Mouse (Mus musculus): ENCODE data around the gene Cd151.

The Cd151 gene

DNA sequence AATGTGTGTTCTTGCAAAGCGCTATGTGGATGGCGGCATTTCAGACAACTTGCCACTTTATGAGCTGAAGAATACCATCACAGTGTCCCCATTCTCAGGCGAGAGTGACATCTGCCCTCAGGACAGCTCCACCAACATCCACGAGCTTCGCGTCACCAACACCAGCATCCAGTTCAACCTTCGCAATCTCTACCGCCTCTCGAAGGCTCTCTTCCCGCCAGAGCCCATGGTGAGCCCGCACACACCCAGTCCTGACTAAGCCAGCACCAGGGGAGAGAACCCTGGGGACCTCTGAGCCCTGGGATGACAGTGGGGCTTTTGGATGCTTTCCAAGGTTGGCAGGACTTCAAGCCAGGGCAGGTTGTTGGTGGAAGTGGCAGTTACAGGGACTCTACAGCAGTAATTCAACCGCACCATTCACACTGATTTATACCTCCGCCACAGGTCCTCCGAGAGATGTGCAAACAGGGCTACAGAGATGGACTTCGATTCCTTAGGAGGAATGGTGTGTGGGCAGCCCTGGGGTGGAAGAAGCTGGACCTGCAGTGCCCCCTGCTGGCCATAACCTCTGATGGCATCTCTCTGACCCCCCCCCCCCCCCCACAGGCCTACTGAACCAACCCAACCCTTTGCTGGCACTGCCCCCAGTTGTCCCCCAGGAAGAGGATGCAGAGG is 9.1 kb upstream of the Cd151 start:
- no peak for DNase-seq (ENCODE audit: low spot score in 2 of 2)

DNA sequence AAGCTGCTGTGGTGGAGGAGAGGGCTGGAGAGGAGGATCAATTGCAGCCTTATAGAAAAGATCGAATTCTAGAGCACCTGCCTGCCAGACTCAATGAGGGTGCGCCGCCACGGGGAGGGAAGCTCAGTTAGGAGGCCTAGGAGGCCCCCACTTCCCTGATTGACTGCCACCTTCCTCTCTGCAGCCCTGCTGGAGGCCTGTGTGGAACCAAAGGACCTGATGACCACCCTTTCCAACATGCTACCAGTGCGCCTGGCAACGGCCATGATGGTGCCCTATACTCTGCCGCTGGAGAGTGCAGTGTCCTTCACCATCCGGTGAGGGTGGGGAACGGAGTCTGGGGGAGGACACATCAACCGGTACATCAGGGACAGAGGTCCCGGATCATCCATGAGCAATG is 8.5 kb upstream of the Cd151 start:
- DNase-seq (ENCODE audit: low spot score in 2 of 2) = no peak

DNA sequence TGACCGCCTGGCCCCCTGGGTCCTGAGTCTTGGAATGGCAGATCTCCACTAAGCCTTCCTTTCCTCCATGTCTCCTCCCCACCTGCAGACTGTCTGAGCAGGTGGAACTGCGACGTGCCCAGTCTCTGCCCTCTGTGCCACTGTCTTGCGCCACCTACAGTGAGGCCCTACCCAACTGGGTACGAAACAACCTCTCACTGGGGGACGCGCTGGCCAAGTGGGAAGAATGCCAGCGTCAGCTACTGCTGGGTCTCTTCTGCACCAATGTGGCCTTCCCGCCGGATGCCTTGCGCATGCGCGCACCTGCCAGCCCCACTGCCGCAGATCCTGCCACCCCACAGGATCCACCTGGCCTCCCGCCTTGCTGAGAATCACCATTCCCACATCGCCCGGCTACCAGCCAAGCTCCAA is 7.9 kb upstream of the Cd151 start:
- DNase-seq (ENCODE audit: low spot score in 2 of 2) = no peak

DNA sequence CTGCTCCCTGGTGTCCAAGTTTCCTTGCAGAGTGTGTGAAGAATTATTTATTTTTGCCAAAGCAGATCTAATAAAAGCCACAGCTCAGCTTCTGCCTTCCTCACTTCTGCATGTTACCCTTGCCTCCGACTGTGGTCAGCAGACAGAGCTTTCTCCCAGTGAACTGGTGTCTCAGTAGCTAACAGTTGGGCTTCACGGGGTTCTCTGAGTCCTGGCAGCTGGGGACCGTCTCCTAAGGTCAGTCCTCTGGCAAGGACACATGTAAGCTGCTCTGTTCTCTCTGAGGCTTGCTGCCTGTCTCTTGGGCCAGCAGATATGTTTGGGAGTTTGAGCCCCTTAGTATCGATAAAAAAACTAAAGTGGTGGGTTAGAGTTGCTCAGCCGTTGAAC is 7.2 kb upstream of the Cd151 start:
- no peak for DNase-seq (ENCODE audit: low spot score in 2 of 2)

DNA sequence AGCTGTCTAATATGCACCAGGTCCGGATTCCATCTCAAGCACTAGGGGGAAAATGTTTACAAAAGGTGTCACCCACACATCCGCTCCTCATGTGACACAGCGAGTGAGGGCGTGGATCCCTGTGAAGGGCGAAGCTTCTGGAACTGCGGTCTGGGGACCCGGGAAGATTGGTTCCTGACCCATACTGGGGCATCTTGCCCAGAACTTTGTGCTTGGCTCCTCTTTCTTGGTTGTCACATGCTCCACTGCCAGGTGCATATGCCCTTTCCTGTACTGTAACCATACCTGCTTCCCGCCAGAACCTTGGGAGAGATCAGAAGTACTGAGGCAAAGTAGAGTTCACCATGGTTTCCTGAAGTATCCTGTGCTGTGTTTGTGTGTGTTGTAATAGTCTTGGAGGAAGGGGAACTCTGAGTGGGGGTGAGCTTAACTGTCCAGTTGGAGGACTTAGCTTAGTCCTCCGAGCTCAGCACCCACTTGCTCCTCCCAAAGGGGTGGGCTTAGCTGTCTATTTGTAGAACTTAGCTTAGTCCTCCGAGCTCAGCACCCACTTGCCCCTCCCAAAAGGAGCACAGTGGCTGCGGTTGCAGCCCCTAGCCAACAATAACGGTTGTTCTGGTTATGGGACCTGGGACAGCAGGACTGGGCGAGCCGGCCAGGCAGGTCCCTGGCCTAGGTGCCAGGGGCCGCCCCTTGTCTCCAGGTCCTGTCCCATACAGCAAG is 6.6 kb upstream of the Cd151 start, which contains the start of gene Cracr2b:
Gene Cracr2b, plus strand, starts transcription at position 704 of the 723 bp plus-strand sequence.
- no peak for DNase-seq (ENCODE audit: low spot score in 2 of 2)

DNA sequence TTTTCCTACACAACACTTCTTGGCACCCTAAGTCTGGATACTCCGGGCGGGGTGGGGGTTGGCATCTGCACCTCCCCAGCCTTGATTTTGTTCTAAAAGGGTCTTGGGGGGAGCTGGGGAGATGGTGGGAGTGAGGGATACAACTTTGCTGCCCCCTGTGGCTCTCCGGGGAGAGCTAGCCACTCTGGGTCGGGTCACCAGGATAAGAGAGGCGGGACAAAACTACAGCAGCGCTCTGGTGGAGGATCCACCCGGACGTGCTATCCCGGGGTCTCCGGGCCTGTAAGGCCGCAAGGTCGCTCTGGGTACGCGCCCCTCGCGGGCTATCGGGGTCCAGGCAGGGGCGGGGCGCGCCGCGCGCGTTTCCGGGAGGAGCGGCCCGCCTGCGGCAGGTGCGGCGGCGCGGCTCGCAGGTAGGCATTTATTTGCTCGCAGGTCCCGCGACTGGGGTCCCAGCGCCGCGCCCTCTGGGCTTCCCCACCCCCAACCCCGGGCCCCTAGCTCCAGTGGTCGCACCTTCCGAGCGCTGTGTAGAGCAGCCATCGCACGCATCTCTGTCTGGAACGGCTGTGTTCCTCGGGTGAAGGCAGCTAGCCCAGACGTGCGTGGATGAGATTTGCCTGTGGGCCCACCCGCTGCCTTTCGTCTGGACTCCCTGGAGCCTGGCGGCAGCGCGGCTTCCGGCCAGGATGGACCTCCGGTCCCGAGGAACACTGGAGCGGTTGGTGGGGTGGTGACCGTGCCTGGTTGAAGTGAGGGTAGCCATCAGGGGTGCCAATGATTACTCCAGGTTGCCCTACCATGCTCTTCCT is 5.5 kb upstream of the Cd151 start:
- DNase-seq (ENCODE audit: low spot score in 2 of 2) = no peak

DNA sequence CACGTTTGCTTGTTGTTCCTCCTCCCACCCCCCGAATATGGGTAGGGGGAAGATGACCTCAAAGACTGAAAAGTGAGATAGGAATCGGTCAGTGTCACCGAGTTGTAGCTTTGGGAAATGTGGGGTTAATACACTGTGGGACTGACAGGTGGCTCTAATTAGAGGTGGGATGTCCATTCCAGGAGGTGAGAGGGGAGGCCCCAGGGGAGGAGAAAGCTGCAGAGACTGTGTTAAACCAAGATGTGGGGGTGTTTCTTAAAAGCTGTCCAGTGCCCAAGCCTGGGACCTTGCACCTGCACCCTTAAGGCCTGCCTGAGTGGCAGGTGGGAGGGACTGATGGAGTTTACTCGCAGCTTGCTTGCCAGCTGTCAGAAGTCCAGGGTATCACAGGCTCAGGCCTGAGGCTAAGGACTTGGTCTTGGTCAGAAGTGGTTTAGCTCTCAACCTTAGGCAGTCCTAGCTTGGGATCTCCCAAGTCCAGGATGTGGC is 4.8 kb upstream of the Cd151 start:
- DNase-seq (ENCODE audit: low spot score in 2 of 2) = no peak

DNA sequence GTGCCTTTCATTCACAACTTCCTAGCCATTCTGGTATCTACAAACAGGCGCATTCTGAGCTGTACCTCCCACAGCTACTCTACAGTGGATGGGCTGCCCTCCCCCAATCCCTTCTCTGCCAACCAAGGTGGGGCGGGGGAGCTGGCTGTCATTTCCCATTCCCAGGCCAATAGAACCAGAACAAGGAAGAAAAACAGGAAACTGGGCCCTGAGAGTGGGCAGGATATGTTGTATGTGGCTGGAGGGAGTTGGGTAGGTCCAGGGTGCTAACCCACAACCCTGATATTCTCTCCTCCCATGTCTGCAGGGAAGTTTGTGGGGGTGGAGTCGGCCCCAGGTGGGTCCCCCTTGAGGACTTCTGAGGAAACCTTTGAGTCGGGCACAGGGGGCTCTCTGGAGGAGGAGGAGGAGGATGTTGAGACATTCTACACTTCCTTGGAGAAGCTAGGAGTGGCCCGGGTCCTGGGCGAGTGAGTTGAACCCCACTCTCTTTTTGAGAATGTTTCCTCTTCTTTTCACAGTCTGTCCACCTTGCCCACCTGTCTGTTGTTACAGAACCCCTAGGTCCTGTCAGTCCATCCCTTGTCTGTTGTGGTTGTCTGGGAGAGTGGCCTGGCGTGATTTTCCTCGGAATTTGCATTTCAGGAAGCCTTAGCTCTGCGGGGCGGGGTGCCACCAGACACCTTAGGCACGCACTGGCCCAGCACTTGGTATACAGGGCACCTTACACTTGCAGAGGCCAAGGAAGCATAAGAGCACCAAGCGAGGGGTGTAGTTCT is 3.2 kb upstream of the Cd151 start:
- DNase-seq (ENCODE audit: low spot score in 2 of 2) = no peak

DNA sequence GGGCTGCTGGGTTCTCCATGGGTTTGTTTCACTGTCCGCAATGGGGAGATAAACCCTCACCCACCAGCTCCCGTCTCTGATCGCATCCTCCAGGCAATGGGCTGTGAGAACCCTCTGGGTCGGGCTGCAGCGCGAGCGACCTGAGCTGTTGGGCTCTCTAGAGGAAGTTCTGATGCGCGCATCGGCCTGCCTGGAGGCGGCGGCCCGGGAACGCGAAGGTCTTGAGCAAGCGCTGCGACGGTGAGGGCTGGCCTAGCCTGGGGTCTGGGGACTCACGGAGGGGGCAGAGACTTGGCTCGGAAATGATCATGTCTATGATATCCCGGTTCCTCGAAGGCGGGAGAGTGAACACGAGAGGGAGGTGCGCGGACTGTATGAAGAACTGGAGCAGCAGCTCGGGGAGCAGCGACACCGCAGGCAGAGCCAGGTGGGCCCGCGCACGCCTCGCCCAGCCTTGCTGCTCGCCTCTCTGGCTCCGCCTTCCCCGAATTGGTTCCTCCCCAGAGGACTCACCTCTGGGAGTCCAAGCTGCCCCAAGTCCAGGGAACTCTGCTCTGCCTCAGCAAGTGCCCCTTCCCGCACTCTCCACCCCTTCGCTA is 2.5 kb upstream of the Cd151 start:
- no peak for DNase-seq (ENCODE audit: low spot score in 2 of 2)

DNA sequence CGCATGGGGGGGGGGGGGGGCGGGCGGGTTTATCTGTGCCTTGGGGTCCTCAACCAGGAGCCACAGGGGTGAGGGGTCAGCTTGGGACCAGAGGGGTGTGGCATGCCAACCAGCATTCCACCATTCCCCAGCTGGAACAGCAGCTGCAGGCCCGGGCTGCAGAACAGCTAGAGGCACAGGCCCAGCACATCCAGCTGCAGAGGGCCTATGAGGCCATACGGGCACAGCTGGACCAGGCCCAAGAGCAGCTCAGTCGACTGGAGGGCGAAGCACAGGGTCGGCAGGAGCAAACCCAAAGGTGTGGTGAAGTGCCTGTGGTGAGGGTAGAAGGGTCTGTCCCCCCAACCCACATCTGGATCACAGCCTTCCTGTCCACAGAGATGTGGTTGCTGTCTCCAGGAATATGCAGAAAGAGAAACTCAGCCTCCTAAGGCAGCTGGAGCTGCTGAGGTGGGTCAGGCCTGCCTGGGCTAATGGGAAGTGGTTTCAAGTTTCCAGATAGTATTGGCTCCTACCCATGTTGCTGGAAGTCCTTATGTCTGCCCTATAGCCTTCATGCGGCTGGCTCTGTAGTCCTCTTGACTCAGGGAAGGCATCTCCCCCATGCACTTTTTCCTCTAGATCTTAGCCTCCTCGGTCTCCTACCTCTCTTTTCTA is 1.7 kb upstream of the Cd151 start:
- no peak for DNase-seq (ENCODE audit: low spot score in 2 of 2)

DNA sequence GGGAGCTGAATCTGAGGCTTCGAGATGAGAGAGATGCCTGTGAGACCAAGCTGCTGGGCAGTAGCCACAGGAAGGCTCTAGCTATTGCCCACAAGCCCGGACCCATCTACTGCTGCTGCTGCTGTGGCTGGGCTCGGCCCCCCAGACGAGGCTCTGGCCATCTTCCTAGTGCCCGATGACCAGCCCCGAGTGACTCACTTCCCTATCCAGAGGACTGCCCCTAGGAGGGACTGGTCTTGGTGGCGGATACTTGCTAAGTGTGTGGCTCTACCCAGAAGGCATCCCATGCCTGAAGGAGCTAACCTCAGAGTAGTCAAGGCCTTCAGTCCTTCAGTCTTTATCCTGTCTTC is 1.2 kb upstream of the Cd151 start:
- DNase-seq (ENCODE audit: low spot score in 2 of 2) = no peak

DNA sequence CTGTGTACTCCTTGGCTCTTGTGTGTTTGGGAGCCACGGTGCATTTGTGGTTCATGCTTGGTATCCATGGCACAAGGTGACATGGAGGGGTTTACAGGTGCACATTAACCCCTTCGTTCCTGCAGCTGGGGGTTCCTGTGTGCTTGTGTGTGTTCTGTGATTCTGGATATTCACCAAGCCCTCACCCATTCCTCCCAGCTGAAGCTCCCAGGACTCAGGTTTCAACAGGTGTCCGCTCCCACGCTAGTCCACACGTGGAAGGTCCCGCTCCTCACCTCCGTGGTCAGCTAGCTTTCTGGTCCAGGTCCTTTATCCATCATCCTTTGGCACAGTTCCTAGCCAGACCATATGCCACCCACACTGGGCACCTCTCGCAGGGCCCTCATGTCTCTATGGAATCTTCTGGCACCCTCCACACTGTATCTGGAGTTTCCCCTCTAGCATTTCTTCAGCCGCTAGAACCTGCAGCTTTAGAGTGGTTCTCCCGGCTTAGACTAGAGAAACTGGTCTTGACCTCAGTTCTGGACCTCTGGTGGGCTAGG is 514 bp upstream of the Cd151 start:
- DNase-seq (ENCODE audit: low spot score in 2 of 2) = no peak

DNA sequence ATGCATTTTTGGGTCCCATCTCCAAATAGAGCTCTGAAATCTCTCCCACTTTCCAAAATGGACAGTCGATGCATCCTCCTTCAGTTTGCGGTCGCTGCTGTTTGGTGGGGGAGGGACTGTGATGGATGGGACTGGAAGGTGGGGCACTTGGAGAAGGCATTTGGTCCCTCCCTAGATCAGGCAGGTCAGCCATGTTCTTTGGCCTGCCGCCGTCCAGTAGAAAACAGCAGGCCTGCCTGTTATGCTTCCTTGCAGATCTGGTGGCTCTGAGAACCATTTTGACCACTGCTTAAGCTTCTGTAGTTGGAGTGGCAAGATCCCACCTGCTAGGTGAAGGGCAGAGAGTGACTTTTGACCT is 951 bp downstream of the Cd151 start:
- DNase-seq (ENCODE audit: low spot score in 2 of 2) = no peak

DNA sequence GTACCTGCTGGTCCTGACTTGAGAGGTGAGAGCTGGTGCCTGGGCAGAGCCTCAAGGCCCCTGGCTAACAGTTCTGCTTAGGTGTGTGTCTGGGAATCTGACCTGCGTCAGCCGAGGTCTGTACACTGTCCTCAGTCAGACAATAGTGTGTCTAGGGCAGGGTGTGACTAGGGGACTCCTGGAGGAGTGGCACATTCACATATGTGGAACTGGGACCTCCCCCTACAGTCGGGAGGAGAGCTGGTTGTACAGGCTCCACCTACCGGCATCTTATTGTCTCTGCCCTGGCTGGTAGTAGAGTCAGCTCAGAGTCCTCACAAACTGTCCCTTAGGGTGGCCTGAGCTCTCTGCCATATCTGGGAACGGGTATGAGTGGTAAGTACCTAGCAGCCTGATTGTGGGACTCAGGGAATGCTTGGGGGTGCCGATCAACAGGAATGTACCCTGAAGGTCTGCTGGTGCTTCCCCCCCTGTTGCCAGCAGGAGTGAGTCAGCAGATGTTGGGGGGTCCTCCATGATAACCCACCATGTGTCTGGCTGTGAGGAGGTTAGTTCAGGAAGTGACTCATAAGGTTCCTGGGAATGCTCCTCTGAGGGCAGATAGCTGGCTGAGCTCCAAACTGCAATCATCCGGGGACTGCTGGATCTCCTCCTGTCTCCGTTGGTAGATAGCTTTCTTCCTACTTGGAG is 1.5 kb downstream of the Cd151 start:
- no peak for DNase-seq (ENCODE audit: low spot score in 2 of 2)

DNA sequence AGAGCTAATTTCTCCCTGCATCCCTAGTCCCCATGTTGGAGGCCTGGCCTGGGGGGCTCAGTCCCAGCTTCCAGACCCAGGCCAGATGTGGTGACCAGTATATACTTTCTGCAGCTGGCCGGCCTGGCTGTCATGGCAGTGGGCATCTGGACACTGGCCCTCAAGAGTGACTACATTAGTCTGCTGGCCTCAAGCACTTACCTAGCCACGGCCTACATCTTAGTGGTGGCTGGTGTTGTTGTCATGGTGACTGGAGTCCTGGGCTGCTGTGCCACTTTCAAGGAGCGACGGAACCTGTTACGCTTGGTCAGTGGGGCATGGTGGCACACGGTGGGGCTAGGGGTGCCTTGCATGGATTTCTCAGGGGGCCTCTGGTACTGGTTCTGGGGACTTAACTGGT is 2.2 kb downstream of the Cd151 start:
- DNase-seq (ENCODE audit: low spot score in 2 of 2) = no peak

DNA sequence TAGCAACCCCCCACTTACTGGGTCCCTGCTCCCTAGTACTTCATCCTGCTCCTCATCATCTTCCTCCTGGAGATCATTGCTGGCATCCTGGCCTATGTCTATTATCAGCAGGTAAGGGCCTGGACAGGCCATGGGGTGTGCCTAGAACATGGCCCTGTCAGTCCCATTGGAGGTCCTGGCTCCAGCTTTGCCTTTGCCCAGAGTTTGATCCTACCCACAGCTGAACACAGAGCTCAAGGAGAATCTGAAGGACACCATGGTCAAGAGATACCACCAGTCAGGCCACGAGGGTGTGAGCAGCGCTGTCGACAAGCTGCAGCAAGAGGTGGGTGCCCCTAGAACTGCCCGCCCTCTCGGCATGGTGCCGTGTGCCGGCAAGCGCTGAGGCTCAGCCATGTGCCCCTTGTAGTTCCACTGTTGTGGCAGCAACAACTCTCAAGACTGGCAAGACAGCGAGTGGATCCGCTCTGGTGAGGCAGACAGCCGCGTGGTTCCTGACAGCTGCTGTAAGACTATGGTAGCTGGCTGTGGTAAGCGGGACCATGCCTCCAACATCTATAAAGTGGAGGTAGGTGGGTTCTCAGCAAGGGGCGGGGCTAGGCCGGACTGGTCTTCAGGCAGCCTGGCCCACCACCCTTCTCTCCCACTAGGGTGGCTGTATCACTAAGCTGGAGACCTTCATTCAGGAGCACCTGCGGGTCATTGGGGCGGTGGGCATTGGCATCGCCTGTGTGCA is 2.9 kb downstream of the Cd151 start:
- no peak for DNase-seq (ENCODE audit: low spot score in 2 of 2)

DNA sequence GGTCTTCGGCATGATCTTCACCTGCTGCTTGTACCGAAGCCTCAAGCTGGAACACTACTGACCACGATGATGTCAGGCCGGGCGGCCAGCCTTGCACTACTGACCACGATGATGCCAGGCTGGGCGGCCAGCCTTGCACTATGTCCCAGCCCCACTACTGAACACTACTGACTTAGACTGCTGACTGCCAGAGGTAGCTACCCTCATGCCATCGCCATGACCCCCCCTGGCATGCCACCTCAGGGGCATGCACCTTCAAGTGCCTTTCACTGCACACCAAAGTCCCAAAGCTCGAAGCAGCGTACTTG is 3.4 kb downstream of the Cd151 start:
- no peak for DNase-seq (ENCODE audit: low spot score in 2 of 2)

DNA sequence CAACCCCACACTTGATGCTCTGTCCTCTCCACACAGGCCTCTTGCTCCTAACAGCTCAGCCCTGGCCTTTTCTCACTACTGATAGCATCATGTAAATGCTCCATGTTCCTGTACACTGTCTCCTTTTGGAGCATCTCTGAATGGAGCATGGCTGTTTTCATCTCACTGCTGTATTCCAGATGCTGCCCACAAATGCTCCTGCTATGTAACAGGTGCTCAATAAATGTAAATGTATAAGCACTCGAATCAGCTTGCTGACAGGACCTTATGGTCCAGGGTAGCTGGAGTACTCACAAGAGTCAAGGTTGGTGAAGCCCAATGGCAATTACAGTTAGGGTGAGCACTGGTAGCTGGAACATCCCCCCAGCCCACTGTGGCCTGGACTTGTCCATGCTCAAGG is 4.0 kb downstream of the Cd151 start:
- no peak for DNase-seq (ENCODE audit: low spot score in 2 of 2)

DNA sequence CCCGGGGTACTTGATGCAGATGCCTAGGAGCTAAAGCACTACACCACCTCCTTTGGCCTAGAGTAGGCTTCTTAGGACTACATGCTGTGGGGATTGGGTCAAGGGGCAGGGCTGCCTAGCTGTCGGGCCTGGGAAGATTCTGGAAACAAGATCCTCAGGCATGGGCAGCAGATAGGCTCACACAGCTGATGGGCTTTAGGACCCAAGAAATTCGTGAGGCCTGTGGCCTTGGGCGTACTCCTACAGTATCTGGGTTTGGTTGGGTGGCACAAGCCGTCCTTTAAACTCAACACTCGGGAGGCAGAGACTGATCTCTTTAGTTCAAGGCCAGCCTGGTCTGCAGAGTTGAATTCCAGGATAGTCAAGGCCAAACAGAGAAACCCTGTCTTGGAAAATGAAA is 5.0 kb downstream of the Cd151 start:
- no peak for DNase-seq (ENCODE audit: low spot score in 2 of 2)

DNA sequence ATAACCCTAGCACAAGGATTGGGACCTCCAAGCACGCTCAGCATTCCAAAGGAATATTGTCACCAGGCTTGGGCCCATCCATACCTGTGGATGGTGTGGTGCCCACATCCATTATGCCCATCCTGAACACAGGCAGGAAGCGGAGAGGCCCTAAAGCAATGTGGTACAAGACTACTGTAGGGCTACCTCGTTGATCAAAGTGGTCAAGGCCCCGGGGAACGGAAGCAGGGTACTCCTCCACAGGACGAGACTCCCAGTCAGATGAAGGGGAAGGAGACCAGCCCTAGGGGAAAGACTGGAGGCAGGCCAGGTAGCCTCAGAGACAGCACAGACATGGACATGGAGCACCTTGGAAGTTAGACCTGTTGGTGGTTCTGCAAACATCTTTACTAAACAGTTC is 5.6 kb downstream of the Cd151 start:
- DNase-seq (ENCODE audit: low spot score in 2 of 2) = no peak

Measured in cerebellum, postnatal 4 days (tissue).